Mouse (Mus musculus) cerebellum, adult 18-20 months (tissue): Measurements from ENCODE around the gene Dab2.

Experiments used
- DNase-seq, 2 experiments: peaks; one replicate each; pipeline ENCODE4 v3.0.0; 2021

Gene Dab2

GRCm38 (mm10) chr15:6326011-6326410 is 26.4 kb downstream of the Dab2 start:
- DNase-seq, result no peak

GRCm38 (mm10) chr15:6331380-6331779 is 31.8 kb downstream of the Dab2 start:
- DNase-seq, result no peak

- no peak for DNase-seq
Observed at GRCm38 (mm10) chr15:6334664-6335206, 35.1 kb downstream of the Dab2 start.

- DNase-seq, result no peak
Observed at GRCm38 (mm10) chr15:6339767-6340166, 40.2 kb downstream of the Dab2 start.

GRCm38 (mm10) chr15:6340347-6340746 is 40.8 kb downstream of the Dab2 start:
- no peak for DNase-seq

- no peak for DNase-seq
Observed at GRCm38 (mm10) chr15:6341427-6341826, 41.8 kb downstream of the Dab2 start.

- no peak for DNase-seq
Observed at GRCm38 (mm10) chr15:6353901-6354300, 54.3 kb downstream of the Dab2 start.

GRCm38 (mm10) chr15:6359859-6360258 is 60.3 kb downstream of the Dab2 start:
- no peak for DNase-seq

GRCm38 (mm10) chr15:6369974-6370373 is 70.4 kb downstream of the Dab2 start:
- no peak for DNase-seq

GRCm38 (mm10) chr15:6371486-6371885 is 71.9 kb downstream of the Dab2 start:
- DNase-seq, result no peak

GRCm38 (mm10) chr15:6375016-6375415 is 75.4 kb downstream of the Dab2 start:
- DNase-seq, result no peak

GRCm38 (mm10) chr15:6376001-6376400 is 76.4 kb downstream of the Dab2 start:
- no peak for DNase-seq

GRCm38 (mm10) chr15:6376785-6377184 is 77.2 kb downstream of the Dab2 start:
- no peak for DNase-seq

GRCm38 (mm10) chr15:6384027-6384426 is 84.4 kb downstream of the Dab2 start:
- DNase-seq, result no peak

- no peak for DNase-seq
Observed at GRCm38 (mm10) chr15:6385241-6385640, 85.7 kb downstream of the Dab2 start.

GRCm38 (mm10) chr15:6386159-6386951 is 86.8 kb downstream of the Dab2 start:
- DNase-seq, result peak; percentile 7 to 14

GRCm38 (mm10) chr15:6386961-6387728 is 87.6 kb downstream of the Dab2 start:
- DNase-seq, result no peak

GRCm38 (mm10) chr15:6387729-6388070 is 88.1 kb downstream of the Dab2 start:
- no peak for DNase-seq

- no peak for DNase-seq
Observed at GRCm38 (mm10) chr15:6388146-6388545, 88.6 kb downstream of the Dab2 start.

- DNase-seq, result no peak
Observed at GRCm38 (mm10) chr15:6388631-6389030, 89.0 kb downstream of the Dab2 start.

GRCm38 (mm10) chr15:6390106-6390505 is 90.5 kb downstream of the Dab2 start:
- DNase-seq, result no peak

- DNase-seq, result no peak
Observed at GRCm38 (mm10) chr15:6390657-6391056, 91.1 kb downstream of the Dab2 start.

GRCm38 (mm10) chr15:6391886-6392285 is 92.3 kb downstream of the Dab2 start:
- DNase-seq, result no peak

- DNase-seq, result no peak
Observed at GRCm38 (mm10) chr15:6393624-6394023, 94.0 kb downstream of the Dab2 start.
